Mouse (Mus musculus) cortical plate, adult 2 months (tissue): Measurements from ENCODE around the gene Ift122.

Experiments
- CTCF ChIP-seq: fragments of 200-500 bp; IDR thresholded peaks from 2 replicates; pipeline ENCODE4 v1.5.1; 2011; ENCODE audit warnings: mild to moderate bottlenecking, control low read depth, low read length; ENCODE audit not compliant: insufficient read depth; ENCODE audit errors: extremely low read depth
- POLR2A ChIP-seq: fragments of 200-500 bp; IDR thresholded peaks from 2 replicates; pipeline ENCODE4 v1.6.1; 2011; ENCODE audit warnings: mild to moderate bottlenecking, low read length, control low read depth; ENCODE audit not compliant: insufficient read depth; ENCODE audit errors: extremely low read depth

GRCm38 (mm10) chr6:115972083-115972764 lies 119.0 kb downstream of the Ift122 start:
- TF ChIP-seq CTCF (no peak), POLR2A (no peak)
